Mouse (Mus musculus): ENCODE measurements around the gene Bcl11b. TPM values are rescaled to one million over a fixed set of nuclear protein-coding genes. Genes with fewer than 3 reads are reported as not detected.

The Bcl11b gene
- total and polyA plus RNA-seq, 3 experiments: 0.20 to 0.66 (median 0.59) TPM

DNA sequence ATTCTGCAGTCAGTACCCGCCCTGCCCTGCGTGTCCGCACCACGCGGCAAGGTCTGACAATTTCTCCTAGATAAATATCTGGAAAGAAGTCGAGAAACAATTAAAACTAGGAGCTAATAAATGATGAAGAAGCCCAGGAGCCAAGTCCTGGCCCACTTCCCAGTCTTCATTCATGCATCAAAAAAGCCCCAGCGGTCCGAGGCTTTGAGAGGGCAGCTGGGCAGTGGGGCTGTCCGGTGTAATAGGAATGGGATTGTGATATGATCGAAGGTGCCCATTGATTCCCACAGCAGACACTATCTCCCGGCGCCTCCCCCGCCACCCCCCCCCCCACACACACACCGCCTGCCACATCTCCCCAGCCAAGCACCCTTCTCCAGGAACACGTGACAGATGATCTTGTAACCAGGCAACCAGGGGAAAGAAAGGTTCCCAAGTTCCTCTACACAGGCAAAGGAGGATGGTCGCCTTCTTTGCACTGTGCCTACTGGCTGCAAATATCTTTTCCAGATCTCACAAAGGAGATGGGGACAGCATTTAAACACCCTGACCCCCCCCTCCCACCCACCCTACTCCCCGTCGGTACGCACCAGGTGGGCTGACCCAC, 68.5 kb downstream of the Bcl11b start:
- DNase-seq: no peak

DNA sequence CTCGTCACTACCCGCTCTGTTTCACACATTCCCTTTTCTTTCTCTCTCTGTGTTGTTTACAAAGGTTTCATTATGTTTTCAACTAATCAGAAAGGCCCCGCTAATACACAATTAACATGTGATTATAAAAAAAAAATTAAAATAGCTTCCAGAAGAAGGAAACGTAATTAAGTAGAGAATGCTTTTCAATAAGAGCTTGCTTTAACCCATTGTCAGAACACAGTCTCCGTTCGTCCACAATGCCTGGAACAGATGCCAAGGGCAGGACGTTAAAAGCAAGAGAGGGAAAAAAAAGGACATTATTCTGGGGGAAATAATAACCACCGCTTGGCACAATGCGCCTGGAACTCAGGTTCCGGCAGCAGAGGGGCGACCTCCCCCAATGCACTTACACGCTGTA, 71.3 kb downstream of the Bcl11b start:
- DNase-seq: no peak

DNA sequence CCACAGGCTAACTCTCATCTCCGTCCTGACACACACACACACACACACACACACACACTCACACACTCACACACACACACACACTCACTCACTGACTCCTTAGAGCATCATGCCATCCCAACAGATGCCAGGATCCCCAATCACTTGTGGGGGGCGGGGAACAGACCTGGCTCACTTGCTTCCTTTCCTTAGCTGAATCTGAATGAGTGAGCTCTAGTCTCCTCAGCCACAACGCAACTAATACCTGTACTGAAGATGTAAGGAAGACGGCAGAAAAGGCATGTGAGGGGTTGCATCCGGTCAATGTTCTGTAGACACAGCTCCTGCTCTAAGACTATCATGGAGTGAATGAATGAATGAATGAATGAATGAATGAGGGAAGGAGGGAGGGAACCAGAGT, 71.9 kb downstream of the Bcl11b start:
- DNase-seq: no peak

DNA sequence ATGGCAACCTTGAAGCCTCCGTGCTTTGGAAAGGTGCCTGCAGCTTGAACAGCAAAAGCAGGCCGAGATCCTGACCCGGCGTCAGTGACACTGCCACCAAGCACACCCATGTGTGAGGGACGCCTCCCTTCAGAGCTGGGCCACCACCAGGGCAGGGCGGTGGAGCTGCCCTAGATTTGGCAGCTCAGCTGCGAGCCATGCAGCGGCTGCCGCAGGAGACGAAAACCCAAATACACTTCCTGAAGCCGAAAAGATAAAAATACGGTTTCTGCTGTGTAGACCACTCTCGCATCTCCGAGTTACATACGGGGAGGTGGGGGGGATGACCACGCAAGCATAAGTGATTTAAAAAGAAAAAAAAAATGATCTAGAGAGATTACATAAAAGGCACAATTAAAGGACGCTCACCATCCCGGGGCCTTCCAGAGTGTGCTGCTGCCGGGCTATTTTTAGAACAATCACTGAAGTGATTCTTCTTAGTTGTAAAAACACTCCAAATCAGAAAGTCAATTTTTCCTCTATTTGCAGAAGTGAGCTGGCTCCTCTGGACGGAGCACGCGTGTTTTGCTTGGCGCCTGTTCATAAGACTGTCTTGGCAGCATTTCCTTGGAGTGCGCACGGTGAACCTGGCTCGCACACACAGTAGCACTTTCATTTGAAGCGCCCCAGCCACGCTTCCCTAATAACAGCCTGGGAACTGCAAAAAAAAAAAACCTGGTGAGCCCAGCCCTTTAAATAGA, 72.6 kb downstream of the Bcl11b start:
- DNase-seq: peak; percentile 77

DNA sequence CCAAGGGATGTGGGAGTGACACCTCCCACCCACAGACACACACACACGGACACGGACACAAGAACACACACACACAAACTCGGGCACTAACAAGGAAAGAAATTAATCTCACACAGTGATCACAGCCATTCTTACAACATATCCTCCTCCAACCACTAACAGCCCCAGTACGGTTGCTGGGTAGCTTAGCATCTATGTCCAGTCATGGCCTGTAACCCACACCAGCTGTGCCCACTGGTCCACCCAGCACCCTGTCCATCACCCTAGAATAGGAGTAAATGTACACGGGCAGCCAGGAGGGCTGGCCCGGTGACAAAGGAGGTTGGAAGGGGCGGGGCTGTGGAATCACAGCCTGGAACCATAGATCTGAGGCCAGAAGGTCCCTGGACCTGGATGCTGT, 74.5 kb downstream of the Bcl11b start:
- no peak for DNase-seq

DNA sequence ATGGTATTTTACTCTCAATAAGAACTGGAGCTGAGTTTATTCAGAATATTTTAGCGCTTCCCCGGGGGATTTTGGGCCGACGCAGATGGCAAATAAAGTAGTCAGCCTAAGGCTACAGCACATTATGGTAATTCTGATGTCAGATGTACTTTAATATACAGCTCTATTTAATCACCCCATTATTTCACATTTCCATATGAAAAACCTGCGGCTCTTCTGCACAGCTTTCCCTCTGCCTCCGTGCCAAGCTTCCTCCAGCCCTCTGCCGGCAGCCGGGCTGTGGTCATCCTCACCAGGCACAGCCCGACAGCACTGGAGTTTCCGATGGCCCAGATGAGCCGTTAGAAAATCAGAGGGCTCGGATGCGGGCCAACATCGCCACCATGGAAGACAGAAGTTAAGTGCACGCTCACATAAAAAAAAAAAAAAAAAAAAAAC, 74.9 kb downstream of the Bcl11b start:
- no peak for DNase-seq

DNA sequence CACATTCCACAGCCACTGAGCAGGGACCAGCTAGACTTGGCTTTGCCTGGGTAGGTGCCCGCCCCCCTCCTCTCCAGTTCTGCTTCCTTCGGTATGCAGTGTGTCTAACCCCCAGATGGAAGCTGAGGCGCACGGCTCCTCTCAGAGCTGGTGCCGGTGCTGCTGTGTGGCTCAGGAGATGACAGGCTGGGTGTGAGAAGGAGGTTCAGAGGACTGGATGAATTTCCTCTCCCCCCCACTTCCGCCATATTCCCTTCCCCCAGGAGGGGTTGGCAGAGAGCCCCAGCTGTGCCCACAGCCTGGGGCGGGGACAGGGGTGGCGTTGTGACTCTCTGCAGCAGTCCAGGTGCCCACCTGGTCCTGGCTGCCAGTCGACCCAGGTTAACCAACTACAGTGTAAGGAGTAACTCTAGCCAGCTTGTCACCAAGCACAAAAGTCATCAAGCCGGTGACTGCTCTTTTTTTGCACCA, 75.4 kb downstream of the Bcl11b start:
- no peak for DNase-seq

DNA sequence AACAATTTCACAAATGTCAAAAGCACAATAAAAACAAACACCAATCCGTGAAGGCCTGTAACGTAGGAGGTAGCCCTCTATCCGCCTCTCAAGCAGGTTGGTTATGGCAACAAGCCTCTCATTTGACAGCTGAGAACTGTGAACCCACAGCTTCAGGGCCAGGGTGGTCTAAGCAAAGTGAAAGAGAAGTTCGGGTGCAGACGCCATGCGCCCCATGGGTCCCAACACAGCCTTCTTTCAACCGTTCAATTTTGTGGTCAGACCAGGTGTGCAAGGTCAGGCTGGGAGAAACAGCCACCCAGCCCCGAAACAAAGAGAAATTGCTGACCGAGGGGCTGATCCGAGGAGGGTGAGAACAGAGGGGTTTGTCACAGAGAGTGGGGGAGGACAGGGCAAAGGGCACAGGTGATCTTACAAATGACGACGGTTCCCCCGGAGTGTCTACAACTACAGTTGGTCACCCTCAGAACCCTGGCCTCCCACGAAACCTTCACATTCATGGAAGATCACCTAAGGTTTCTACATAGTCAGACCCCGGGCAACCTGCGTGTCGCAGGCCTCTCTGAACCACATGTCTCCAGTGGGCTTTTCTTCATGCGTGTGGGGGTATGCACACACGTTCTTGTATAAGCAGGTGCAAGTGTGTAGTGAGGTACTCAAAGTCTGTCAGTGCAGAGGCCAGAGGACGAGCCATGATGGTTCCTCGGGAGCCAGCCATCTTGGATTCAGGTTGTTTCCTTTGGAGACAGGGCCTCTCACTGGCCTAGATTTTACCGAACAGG, 77.1 kb downstream of the Bcl11b start:
- no peak for DNase-seq

DNA sequence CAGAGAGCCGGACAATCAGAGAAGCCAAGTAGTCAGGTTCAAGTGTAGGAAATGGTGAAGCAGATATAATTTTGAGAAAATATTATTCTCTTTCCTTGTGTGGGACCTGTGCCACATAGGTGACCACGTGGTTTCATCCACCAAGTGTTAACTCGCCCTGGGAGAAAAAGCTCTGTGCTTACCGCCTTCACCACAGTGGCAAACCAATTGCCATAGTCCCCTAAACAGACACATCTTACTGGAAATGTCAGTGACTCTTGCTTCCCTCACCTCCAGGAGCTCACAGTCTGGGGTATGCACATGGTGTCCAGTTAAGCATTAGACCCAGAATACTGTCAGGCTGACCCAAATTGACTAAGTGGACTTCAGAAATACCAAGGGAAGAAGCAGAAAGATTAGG, 78.7 kb downstream of the Bcl11b start:
- no peak for DNase-seq

DNA sequence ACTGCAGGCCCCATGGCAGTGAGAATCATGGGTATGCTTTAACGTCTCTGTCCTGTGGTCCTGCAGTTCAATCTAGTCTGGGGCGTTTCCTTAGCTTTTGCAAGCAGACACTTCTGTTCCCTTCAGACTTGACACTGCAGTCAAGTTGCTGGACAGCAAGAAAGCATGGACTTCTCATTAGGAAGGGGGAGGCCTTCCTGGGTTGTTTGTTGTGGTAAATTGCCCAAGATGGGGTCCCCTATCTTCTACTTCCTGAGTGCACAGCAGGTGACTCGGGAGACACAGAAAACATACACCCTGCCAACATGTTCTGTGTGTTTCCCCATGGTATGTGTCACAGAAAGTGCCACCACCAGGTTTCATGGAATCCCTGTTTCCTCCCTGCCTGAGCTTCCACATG, 79.4 kb downstream of the Bcl11b start:
- DNase-seq: no peak

DNA sequence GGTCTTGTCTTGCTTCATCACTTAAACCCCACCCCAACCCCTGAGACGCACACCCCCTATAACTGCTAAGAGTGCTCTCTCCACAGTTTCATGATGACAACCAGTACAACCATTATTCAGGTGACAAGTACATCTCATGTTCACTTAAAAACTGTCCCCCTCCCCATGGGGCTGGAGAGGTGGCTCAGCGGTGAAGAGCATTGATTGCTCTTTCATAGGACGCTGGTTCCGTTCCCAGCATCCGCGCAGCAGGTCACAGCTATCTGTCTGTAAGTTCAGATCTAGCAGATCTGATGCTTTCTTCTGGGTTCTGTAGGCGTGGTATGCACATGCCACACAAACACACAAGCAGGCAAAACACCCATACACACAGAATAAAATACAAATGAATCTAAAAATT, 81.2 kb downstream of the Bcl11b start:
- no peak for DNase-seq

DNA sequence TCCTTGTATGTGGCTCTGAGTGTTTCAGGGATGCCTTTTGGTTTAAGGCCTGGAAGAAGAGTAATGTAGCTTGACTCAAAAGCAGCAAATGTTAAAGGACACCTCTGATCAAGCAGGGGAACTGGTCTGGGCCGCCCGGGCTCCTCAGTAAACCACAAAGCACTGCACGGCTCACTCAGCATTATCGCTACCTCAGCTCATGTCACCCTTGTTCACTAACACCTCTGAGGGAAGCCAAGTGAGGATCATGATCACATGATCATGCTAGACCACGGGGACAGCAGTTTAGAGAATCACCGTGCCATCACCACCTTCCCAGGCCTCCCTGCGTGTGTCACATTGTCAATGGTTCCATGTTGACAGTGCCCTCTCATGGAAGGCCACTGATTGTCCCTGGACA, 81.8 kb downstream of the Bcl11b start:
- no peak for DNase-seq

DNA sequence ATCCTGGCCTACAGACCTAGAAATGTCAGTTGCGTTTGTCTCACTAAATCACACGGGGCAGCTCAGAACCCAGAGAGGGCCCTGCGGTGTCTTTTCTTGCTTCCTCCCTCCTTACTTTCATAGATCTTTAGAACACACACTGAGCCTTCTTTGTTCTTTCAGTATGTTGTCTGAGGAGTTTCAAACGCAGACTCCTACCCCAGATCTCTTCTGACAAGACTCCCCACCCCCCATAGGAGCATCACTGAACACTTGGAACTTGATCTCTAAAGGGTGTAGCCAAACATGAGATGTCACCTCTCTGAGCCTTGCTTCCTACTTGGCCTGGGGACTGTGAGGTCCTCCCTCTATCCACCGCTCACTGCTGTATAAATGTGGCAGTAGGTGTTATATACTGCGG, 82.2 kb downstream of the Bcl11b start:
- no peak for DNase-seq

DNA sequence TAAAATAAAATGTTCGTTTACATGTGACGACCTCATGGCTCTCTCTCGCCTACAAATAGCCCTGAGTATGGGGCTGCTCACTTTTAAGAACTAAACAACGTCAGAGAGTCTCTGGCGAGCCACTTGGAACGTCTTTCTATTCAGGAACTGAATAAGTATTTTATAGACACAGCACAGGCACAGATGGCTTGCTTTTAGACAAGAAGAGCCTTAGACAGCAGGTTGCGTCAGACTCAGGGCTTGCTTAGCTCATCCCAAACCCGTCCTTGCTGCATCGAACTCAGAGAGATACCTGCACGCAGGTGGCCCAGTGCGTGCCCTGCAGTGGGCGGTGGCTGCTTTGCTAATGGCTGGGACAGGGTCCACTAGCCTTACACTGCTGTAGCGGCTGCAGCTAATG, 82.7 kb downstream of the Bcl11b start:
- DNase-seq: no peak

DNA sequence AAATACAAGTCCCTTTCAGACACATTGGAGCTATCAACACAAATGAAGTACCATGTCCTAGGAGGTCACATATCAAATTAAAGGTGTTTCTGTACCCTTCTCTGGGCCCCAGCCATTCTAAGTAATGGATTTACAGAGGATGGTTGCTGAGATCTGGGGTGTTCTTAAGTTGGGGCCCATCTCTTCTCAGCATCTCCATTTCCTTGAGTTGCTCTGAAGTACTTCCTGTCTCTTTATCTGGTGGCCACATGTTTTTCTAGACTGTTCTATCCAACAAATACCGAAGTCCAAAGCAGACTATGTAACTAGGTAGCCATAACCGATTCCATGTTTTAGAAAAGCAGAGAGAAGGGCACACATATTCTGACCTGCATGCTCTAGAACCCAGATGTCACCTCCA, 83.3 kb downstream of the Bcl11b start:
- DNase-seq: no peak

DNA sequence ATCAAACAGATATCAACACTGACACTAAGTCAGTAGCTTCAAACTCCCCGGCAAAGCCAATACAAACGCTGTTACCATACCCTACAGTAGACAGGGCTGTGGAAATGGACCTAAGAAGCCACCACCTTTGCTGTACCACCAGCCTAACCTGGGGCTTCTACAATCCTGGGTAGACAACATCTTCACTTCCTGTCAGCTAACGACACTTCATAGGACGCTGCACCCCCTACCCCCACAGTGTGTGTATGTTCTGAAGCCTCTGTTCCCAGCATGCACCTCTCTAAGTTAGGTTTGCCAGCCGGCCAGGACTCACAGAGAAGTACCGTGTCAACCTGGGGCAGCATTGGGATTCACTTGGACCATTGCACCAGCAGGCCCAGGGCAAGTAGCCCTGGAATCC, 84.6 kb downstream of the Bcl11b start:
- DNase-seq: no peak

DNA sequence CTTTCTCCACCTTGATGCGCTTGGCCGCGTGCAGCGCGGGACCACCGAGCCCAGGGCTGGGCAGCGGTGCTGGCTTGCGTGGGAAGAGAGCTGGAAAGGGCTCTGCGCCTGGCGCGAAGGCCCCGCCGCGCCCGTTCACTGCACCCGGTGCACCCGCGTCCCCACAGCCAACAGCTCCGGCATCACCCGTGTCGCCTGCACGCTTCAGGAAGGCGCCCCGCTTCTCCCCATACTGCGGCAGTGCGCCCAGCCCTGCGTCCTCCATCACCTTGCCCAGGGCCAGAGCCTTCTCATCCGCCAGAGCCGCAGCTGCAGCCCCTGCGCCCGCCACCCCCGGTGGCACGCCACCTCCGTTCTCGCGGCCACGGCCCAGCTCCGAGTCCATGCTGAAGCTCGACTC, 87.4 kb downstream of the Bcl11b start:
- no peak for DNase-seq

DNA sequence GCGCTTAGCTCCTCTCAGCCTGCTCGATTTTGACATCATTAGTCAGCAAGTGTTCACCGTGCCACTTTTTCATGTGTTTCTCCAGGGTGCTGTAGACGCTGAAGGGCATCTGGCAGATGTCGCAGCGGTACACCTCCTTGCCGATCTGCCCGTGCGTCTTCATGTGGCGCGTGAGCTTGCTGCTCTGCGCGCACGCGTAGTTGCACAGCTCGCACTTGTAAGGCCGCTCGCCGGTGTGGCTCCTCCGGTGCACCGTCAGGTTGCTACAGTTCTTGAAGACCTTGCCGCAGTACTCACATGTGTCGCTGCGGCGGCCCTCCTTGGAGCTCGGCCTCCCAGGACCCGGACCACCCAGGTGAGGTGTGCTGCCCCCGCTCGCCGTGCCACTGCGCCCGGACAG, 88.0 kb downstream of the Bcl11b start:
- no peak for DNase-seq

DNA sequence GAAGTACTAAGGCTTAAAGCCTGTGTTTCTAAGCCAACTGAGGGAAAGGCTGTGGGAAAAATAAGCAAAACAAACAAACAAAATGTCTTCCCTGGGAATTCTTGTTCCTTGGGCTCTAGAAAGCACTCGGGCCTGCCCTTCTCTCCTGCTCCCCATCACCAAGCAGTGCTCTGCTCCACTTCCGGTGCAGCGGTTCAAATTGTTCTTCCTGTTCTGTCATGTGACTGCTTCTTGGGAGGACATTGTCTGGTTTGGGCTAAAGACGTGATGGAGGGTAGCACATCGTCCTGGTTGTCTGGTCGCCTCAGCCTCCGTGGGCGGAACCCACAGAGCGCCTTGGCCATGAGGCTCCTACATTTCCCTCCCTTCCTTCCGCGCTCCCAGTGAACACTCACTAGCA, 94.6 kb downstream of the Bcl11b start:
- no peak for DNase-seq

DNA sequence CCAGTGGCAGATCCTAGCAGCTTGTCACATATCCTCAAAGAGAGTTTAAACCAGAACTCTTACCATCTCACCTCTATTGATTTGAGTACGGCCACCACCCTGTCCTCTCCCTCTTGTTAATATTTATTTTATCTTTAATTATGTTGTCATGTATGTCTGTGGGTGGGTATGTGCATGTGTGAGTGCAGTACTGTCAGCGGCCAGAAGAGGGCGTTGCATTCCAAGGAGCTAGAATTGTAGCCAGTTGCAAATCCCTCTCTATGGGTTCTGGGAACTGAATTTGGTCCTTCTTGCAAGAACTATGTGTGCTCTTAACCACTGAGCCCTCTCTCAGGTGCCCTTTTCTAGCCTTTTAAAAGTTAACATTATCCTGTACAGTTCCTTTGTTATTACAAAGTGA, 98.1 kb downstream of the Bcl11b start:
- no peak for DNase-seq

DNA sequence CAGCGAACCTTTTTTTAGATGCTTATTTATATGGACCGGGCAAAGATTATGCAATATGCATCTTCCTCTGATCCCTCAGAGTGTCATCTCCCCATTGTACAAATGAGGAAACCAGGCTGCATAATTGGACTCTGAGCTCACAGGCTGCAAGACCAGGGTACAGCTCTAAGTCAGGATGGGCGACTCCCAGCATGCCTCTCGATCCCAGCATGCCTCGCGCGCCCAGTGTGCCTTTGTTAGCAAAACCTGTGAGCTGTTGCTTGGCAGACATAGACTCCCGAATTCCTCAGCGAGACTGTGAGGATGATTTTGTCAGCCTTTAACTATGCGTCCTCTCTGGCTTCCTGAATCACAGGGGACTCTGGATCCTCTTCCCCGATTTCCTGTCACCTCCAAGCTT, 98.9 kb downstream of the Bcl11b start:
- DNase-seq: no peak

DNA sequence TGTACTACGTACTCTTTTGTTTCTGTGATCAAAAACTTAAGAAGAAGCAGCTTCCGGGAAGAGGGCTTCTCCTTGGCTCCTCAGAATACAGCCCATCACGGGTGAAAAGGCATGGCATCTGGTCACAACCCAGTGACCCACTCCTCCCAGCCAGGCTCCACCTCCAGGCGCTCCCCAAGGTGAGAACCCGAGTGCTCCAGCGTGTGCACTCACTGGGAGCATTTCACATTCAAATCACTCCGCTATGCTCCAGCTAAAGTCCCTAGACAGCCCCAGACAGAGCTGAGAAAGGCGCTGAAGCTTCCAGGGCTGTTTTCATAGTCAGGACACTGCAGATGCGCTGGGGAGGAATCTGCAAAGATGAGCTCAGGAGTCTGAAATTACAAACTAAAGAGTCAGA, 99.5 kb downstream of the Bcl11b start:
- DNase-seq: no peak

DNA sequence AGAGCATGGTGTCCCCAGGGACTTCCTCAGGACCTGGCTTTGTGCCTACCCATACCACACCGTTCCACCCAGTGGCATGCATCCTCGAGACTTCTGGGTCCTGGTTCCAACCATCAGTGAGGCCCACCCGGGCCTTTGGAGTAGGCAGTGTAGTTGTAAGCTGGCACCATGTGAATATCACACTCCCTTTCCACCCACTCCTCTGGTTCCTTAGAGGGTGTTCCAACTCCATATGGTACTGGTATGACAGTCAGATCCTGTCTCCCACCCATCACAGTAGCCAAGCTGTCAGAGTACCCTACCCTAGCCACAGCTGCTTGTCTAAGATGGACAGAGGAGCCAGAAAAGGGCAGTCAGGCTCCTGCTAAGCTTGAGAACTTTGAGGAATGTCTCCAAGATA, 112.0 kb downstream of the Bcl11b start:
- no peak for DNase-seq
